Mouse (Mus musculus) C2C12 (cell line): Measurements from ENCODE around the gene Unc79.

Experiments used
- CEBPB ChIP-seq: IDR thresholded peaks from one replicate; pipeline ENCODE4 v1.6.1; 2011; ENCODE audit warnings: low read depth, mild to moderate bottlenecking, control low read depth, moderate library complexity
- CTCF ChIP-seq: IDR thresholded peaks from one replicate; pipeline ENCODE4 v1.5.1; 2011; ENCODE audit not compliant: control insufficient read depth, insufficient read depth, insufficient read length
- MYOD1 ChIP-seq: IDR thresholded peaks from one replicate; pipeline ENCODE4 v1.6.1; 2011; ENCODE audit warnings: low read depth; ENCODE audit not compliant: control insufficient read depth, insufficient read length
- USF1 ChIP-seq: IDR thresholded peaks from one replicate; pipeline ENCODE4 v1.6.1; 2011; ENCODE audit warnings: low read depth, mild to moderate bottlenecking, control low read depth, moderate library complexity

DNA sequence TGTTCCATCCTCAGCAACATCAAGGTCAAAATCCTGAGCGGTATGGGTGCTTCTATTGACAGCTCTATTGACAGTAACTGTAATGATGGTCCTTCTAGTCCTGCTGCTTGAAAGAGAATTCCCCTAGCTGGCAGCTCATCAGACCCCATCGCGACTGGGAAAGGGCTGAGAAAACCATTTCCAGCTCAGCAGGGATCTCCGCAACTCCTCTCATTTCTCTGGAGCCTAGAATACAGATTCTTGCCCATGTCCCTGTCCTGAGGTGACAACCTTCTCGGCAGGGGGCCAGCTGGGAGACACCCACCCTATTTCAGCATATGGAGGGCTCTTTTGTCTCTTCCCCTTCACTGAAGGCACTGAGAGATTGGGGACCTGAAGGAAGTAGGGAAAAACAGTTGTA, 244.3 kb downstream of the Unc79 start:
- TF ChIP-seq CTCF = no peak
- TF ChIP-seq CEBPB = no peak
- no peak for TF ChIP-seq MYOD1
- TF ChIP-seq USF1 = no peak
